Mouse (Mus musculus) midbrain, embryonic 13.5 days (tissue): ENCODE results near the gene Foxm1. TPM values are rescaled to one million over a fixed set of nuclear protein-coding genes. Genes with fewer than 3 reads are reported as not detected.
A peak's percentile ranks its signal among the peaks of the same experiment; 100 is the strongest.

ENCODE experiments used
- ATAC-seq: fragments of 200-750 bp; cut with Nextera tagmentation; 2 replicates; pipeline ENCODE4 v1.8.0; 2017; ENCODE audit warnings: mild to moderate bottlenecking, moderate TSS enrichment, moderate library complexity
- H3K27ac ChIP-seq: fragments of 300-500 bp; sonication (generic); 2 replicates; pipeline ENCODE4 v1.5.1; 2015; ENCODE audit warnings: inconsistent platforms, mild to moderate bottlenecking, moderate library complexity
- H3K27me3 ChIP-seq: fragments of 300-500 bp; sonication (generic); 2 replicates; pipeline ENCODE4 v1.6.1; 2015; ENCODE audit warnings: mild to moderate bottlenecking, inconsistent platforms
- H3K36me3 ChIP-seq: fragments of 300-500 bp; sonication (generic); 2 replicates; pipeline ENCODE4 v1.6.1; 2015; ENCODE audit warnings: mild to moderate bottlenecking, inconsistent platforms
- H3K4me1 ChIP-seq: fragments of 300-500 bp; sonication (generic); replicated peaks from 2 replicates; pipeline ENCODE4 v1.6.1; 2015; ENCODE audit warnings: inconsistent platforms
- H3K4me2 ChIP-seq: fragments of 300-500 bp; sonication (generic); replicated peaks from 2 replicates; pipeline ENCODE4 v1.6.1; 2015; ENCODE audit warnings: moderate library complexity, mild to moderate bottlenecking, inconsistent platforms
- H3K4me3 ChIP-seq: fragments of 300-500 bp; sonication (generic); replicated peaks from 2 replicates; pipeline ENCODE4 v1.5.1; 2015; ENCODE audit warnings: mild to moderate bottlenecking, inconsistent platforms
- H3K9ac ChIP-seq: fragments of 300-500 bp; sonication (generic); replicated peaks from 2 replicates; pipeline ENCODE4 v1.6.1; 2015; ENCODE audit warnings: mild to moderate bottlenecking, inconsistent platforms
- H3K9me3 ChIP-seq: fragments of 300-500 bp; sonication (generic); 2 replicates; pipeline ENCODE4 v1.6.1; 2016; ENCODE audit warnings: mild to moderate bottlenecking, inconsistent platforms
- WGBS: fragments of 180-500 bp; shearing (Covaris S2); methylation state at CpG from one replicate; pipeline ENCODE4 v1.1.7; 2015; 5-methylcytosine and 5-hydroxymethylcytosine counted together
- polyA plus RNA-seq: library from polyadenylated mRNA; unstranded; fragments of >200 nt; fragmentation: Nextera tagmentation; extraction: Ambion mirVana; gene quantifications from 2 replicates; pipeline ENCODE4 v1.2.1, GENCODE M21; 2015

The Foxm1 gene
- 17.8 and 19.7 TPM in 2 replicates for polyA plus RNA-seq

DNA sequence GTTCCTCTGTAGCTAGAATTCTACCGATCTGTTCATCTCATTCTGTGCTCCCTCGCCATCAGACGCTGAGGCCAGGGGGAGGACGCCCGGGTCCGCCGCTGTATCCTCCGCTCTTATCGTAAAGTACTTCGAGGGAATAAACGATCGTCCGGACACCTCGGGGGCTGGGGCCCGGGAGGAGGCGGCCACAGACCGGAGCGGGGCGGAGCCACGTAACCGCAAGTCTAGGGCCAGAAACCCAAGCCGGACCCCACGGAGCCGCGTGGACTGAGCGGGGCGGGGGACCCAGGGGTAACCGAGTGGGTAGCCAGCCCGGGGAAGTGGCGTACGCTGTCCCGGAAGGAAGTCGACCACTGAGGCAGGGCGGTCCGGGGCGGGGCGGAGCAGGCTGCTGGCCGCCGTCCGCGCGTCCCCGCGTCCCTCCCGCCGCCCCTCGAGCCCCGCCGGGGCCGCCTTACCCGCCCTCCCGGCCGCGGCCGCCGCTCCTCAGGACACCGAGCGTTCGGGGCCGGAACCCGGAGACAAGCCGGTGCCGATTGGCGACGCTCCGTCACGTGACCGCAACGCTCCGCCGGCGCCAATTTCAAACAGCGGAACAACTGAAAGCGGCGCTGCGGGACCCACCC, at the start of gene Foxm1, which contains the start of gene Rhno1:
TSS of gene Foxm1 (plus strand) at position 587 of the 626 bp plus-strand sequence.
TSS of gene Rhno1 (minus strand) at position 531 of the 626 bp plus-strand sequence.
- Histone ChIP-seq H3K36me3 (peaks cover 28% of the 10 kb centered on the region), H3K9me3 (no peaks in the 10 kb centered on the region), H3K4me1 (peaks cover 45% of the 10 kb centered on the region), H3K4me2 (peak within 1 kb of the TSS; percentile 97), H3K27me3 (no peaks in the 10 kb centered on the region), H3K4me3 (peak within 1 kb of the TSS; percentile 77), H3K9ac (peak within 1 kb of the TSS; percentile 87), H3K27ac (peak within 1 kb of the TSS; percentile 87)
- peak; percentile 92 for ATAC-seq
- under 1% methylated on average over 72 of the region's 76 CpGs for WGBS

GRCm38 (mm10) chr6:128314796-128315195, 48.0 kb upstream of the Foxm1 start:
- 90% methylated on average over 6 of the region's 6 CpGs for WGBS
- Histone ChIP-seq H3K9me3 (no peaks in the 10 kb centered on the region), H3K36me3 (no peaks in the 10 kb centered on the region), H3K4me1 (no peaks in the 10 kb centered on the region), H3K27ac (no peak overlapping the region), H3K9ac (no peak overlapping the region), H3K27me3 (no peaks in the 10 kb centered on the region), H3K4me2 (no peak overlapping the region), H3K4me3 (no peak overlapping the region)
- no peak for ATAC-seq

- H3K4me2 ChIP-seq: no peak overlapping the region
- no peak for ATAC-seq
- H3K4me1 ChIP-seq: no peaks in the 10 kb centered on the region
- no peak overlapping the region for H3K9ac ChIP-seq
- no peaks in the 10 kb centered on the region for H3K27me3 ChIP-seq
- no peak overlapping the region for H3K4me3 ChIP-seq
- H3K36me3 ChIP-seq: no peaks in the 10 kb centered on the region
- 84% methylated on average over 8 of the region's 8 CpGs for WGBS
- no peak overlapping the region for H3K27ac ChIP-seq
- no peaks in the 10 kb centered on the region for H3K9me3 ChIP-seq
Observed at GRCm38 (mm10) chr6:128315597-128315996, 47.2 kb upstream of the Foxm1 start.

- no peak overlapping the region for H3K4me3 ChIP-seq
- peaks cover 26% of the 10 kb centered on the region for H3K36me3 ChIP-seq
- H3K4me2 ChIP-seq: no peak overlapping the region
- H3K27ac ChIP-seq: no peak overlapping the region
- WGBS: 14% methylated on average over 4 of the region's 4 CpGs
- no peaks in the 10 kb centered on the region for H3K4me1 ChIP-seq
- ATAC-seq: peak; percentile 74
- no peaks in the 10 kb centered on the region for H3K9me3 ChIP-seq
- no peak overlapping the region for H3K9ac ChIP-seq
- no peaks in the 10 kb centered on the region for H3K27me3 ChIP-seq
Observed at GRCm38 (mm10) chr6:128318317-128318716, 44.5 kb upstream of the Foxm1 start.

GRCm38 (mm10) chr6:128334397-128335124, 28.2 kb upstream of the Foxm1 start:
- Histone ChIP-seq H3K9ac (no peak overlapping the region), H3K36me3 (peaks cover 61% of the 10 kb centered on the region), H3K4me1 (peaks cover 13% of the 10 kb centered on the region), H3K4me3 (no peak overlapping the region), H3K27ac (no peak overlapping the region), H3K9me3 (0 out of 2 replicates have a peak, but pooled peaks cover 5% of the 10 kb centered on the region), H3K4me2 (no peak overlapping the region), H3K27me3 (no peaks in the 10 kb centered on the region)
- WGBS: 19% methylated on average over 12 of the region's 12 CpGs
- ATAC-seq: peak; percentile 90

GRCm38 (mm10) chr6:128337467-128337866, 25.3 kb upstream of the Foxm1 start:
- 82% methylated on average over 7 of the region's 7 CpGs for WGBS
- peaks cover 13% of the 10 kb centered on the region for H3K4me1 ChIP-seq
- no peak overlapping the region for H3K9ac ChIP-seq
- H3K9me3 ChIP-seq: no peaks in the 10 kb centered on the region
- no peak for ATAC-seq
- no peak overlapping the region for H3K4me2 ChIP-seq
- H3K27ac ChIP-seq: no peak overlapping the region
- no peaks in the 10 kb centered on the region for H3K27me3 ChIP-seq
- no peak overlapping the region for H3K4me3 ChIP-seq
- H3K36me3 ChIP-seq: peaks cover 40% of the 10 kb centered on the region

DNA sequence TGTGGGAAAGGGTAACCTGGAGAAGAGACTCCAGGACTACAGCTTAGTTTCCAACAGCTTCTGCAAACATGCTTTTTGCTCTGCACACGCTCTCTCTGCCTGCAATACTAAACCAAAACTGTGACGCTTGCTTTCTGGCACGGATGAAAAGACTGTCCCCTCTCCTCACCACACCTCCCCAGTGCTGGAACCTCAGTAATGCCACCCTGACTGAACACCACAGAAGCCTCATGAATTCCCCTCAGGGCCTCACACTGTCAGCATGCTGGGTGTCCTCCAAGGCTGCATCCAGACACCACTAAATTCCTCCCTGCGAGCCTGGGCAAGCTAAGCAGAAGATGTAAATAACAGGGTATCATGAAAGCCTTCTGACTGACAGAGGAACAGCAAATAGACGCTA, 23.9 kb upstream of the Foxm1 start:
- no peak overlapping the region for H3K4me3 ChIP-seq
- no peak overlapping the region for H3K4me2 ChIP-seq
- no peaks in the 10 kb centered on the region for H3K27me3 ChIP-seq
- H3K9ac ChIP-seq: no peak overlapping the region
- peaks cover 13% of the 10 kb centered on the region for H3K4me1 ChIP-seq
- H3K9me3 ChIP-seq: no peaks in the 10 kb centered on the region
- peaks cover 34% of the 10 kb centered on the region for H3K36me3 ChIP-seq
- ATAC-seq: no peak
- WGBS: 58% methylated on average over 5 of the region's 5 CpGs
- no peak overlapping the region for H3K27ac ChIP-seq

DNA sequence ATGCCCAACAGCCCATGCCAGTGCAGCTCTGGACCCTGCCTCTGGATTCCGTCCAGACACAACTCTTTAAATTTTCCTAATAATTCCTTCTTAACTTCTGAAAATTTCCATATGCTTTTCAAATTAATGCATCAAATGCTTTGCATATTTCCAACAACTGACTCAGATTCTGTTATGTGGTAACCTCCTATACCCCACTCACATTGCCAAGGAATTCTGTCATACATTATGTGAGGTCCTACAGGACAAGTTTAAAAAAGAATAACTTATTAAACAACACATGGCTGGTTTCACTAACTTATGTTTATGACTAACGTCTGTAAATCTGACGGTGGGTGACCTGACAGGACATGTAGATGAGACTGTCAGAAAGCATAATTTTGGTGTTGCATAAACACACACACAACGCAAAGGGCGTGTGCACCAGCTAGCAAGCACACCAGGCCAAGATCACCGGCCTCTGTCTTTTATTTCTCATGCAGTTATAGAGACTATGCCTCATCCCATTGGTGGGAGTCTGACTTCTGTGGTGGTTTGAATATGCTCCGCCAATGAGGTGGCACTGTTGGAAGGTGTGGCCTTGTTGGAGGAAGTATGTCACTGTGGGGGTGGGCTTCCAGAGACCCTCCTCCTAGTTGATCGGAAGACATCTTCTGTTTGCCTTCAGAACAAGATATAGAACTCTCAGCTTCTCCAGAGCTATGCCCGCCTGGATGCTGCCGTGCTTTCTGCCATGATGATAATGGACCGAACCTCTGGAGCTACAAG, 20.6 kb upstream of the Foxm1 start:
- H3K36me3 ChIP-seq: peaks cover 15% of the 10 kb centered on the region
- no peaks in the 10 kb centered on the region for H3K27me3 ChIP-seq
- H3K4me3 ChIP-seq: no peak overlapping the region
- peaks cover 13% of the 10 kb centered on the region for H3K4me1 ChIP-seq
- no peak for ATAC-seq
- H3K9me3 ChIP-seq: no peaks in the 10 kb centered on the region
- 97% methylated on average over 11 of the region's 11 CpGs for WGBS
- no peak overlapping the region for H3K9ac ChIP-seq
- H3K4me2 ChIP-seq: no peak overlapping the region
- H3K27ac ChIP-seq: no peak overlapping the region

DNA sequence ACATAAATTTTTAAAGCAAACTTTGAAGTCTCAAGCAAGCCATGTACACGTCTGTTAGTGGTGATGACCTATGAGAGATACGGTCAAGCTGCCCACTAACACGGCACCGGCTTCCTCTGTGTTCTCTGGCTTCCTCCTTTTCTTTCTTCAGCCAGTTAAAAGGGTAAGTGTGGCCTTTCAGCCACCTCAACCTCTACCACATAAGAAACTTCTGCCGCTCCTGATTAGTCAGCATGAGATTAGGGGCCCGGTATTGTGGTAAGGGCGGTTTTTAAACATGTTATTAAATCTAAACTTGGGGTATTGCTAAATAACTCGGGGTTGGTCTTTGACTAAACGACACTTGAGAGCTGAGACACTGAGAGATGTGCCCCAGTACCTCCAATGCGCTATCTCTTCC, 17.1 kb upstream of the Foxm1 start:
- ATAC-seq: no peak
- Histone ChIP-seq H3K4me1 (peaks cover 5% of the 10 kb centered on the region; the same call in 1 of the 2 replicates), H3K9ac (no peak overlapping the region), H3K4me3 (no peak overlapping the region), H3K27me3 (no peaks in the 10 kb centered on the region), H3K9me3 (no peaks in the 10 kb centered on the region), H3K36me3 (peaks cover 16% of the 10 kb centered on the region), H3K4me2 (no peak overlapping the region), H3K27ac (no peak overlapping the region)
- WGBS: 94% methylated on average over 10 of the region's 10 CpGs

- 93% methylated on average over 6 of the region's 6 CpGs for WGBS
- Histone ChIP-seq H3K27ac (no peak overlapping the region), H3K27me3 (no peaks in the 10 kb centered on the region), H3K4me2 (no peak overlapping the region), H3K4me3 (no peak overlapping the region), H3K4me1 (peaks cover 5% of the 10 kb centered on the region; the same call in 1 of the 2 replicates), H3K36me3 (peaks cover 22% of the 10 kb centered on the region), H3K9ac (no peak overlapping the region; the same call in 1 of the 2 replicates), H3K9me3 (no peaks in the 10 kb centered on the region)
- no peak for ATAC-seq
Observed at GRCm38 (mm10) chr6:128346782-128347181, 16.0 kb upstream of the Foxm1 start.

DNA sequence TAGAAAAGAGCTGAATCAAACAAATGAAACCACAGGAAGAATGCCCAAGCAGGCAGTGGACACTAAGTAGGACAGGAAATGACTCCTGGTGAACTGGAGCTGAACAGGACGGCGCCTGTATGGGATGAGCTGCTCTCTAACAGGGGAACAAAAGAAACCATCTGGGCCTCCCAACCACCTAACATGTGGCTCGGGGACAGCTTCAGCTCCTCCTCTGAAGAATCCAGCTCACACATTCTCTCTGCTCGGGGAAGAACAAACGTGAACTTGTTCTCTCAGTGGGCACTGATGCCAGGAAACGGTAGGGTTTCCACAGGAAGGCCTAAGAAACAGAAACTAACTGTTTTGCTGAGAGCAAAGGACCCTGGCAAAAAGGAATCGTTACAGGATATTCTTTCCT, 13.1 kb upstream of the Foxm1 start:
- WGBS: 53% methylated on average over 7 of the region's 7 CpGs
- Histone ChIP-seq H3K9me3 (no peaks in the 10 kb centered on the region), H3K4me1 (peaks cover 22% of the 10 kb centered on the region), H3K4me2 (no peak overlapping the region), H3K27me3 (no peaks in the 10 kb centered on the region), H3K36me3 (peaks cover 18% of the 10 kb centered on the region), H3K27ac (no peak overlapping the region), H3K9ac (no peak overlapping the region), H3K4me3 (no peak overlapping the region)
- no peak for ATAC-seq

- no peaks in the 10 kb centered on the region for H3K27me3 ChIP-seq
- H3K9ac ChIP-seq: no peak overlapping the region
- H3K27ac ChIP-seq: no peak overlapping the region
- H3K4me1 ChIP-seq: peaks cover 37% of the 10 kb centered on the region
- H3K9me3 ChIP-seq: no peaks in the 10 kb centered on the region
- H3K36me3 ChIP-seq: peaks cover 38% of the 10 kb centered on the region
- no peak overlapping the region for H3K4me3 ChIP-seq
- ATAC-seq: no peak
- 34% methylated on average over 3 of the region's 3 CpGs for WGBS
- peak overlapping the region; percentile 78 for H3K4me2 ChIP-seq
Observed at GRCm38 (mm10) chr6:128354140-128354539, 8.6 kb upstream of the Foxm1 start.
